Mouse (Mus musculus) heart, postnatal 10 days (tissue): Measurements from ENCODE around the gene Smc1a. TPM values are rescaled to one million over a fixed set of nuclear protein-coding genes. Genes with fewer than 3 reads are reported as not detected.

Experiments used
- total RNA-seq, 2 experiments: library from RNA; stranded (reverse); gene quantifications; 2 replicates each; pipeline ENCODE4 v1.2.3; 2021

Smc1a gene
- total RNA-seq, 2 experiments from 2014 or later: 40.3 to 42.1 TPM

Other genes with a start within 250 kb of the Smc1a start
- gene Huwe1, start 215.6 kb upstream of the Smc1a start, total RNA-seq: 100 to 1,000 TPM; 166 to 196 TPM
- gene Hsd17b10, start 14.6 kb upstream of the Smc1a start, total RNA-seq: 100 to 1,000 TPM; 160 to 166 TPM
- under 1 TPM; 0.40 to 0.45 TPM for gene Ribc1, start 133 bp upstream of the Smc1a start, total RNA-seq
- gene Iqsec2, start 127.8 kb downstream of the Smc1a start, total RNA-seq: 10 to 100 TPM; 66.9 to 69.9 TPM
- gene Kdm5c, start 216.6 kb downstream of the Smc1a start, total RNA-seq: 10 to 100 TPM; 41.7 to 55.2 TPM